Comparison of ENCODE assay signal across 7 mouse cellular contexts in genomic region chr11:4270744-4271459, GRCm38 (mm10). TPM values are rescaled to one million over a fixed set of nuclear protein-coding genes. Genes with fewer than 3 reads are reported as not detected.
DNase-seq lines count a peak whose midpoint lies in the region; ATAC-seq lines count a peak whose summit lies in the region.

No protein-coding gene starts in this region.

- H3K27ac ChIP-seq in liver, embryonic 13.5 days = no peak overlapping the region
- H3K27ac ChIP-seq in liver, embryonic 12.5 days = no peak overlapping the region
- H3K27ac ChIP-seq in heart, embryonic 12.5 days (ENCODE audit: poor library complexity, severe bottlenecking) = no peak overlapping the region

- peaks cover 12% of the 10 kb centered on the region for H3K4me1 ChIP-seq in liver, embryonic 13.5 days (replicated peaks)
- peaks cover 9% of the 10 kb centered on the region for H3K4me1 ChIP-seq in liver, embryonic 12.5 days
- peaks cover 18% of the 10 kb centered on the region for H3K4me1 ChIP-seq in heart, embryonic 12.5 days (replicated peaks)

- DNase-seq in liver, embryonic 13.5 days = no peak
- peak; percentile 31 for DNase-seq in embryo, embryonic 10 days (ENCODE audit: low spot score)
- peak; percentile 57 for DNase-seq in retina, postnatal 1 day
- DNase-seq in left cerebral cortex, postnatal 4 days = no peak
- DNase-seq in spleen, postnatal 36 days (ENCODE audit: low spot score in 2 of 2) = no peak

- no peak overlapping the region for H3K4me3 ChIP-seq in liver, embryonic 13.5 days (replicated peaks)
- no peak overlapping the region for H3K4me3 ChIP-seq in liver, embryonic 12.5 days
- H3K4me3 ChIP-seq in heart, embryonic 12.5 days = no peak overlapping the region

- 25% methylated on average over 20 of the region's 20 CpGs for WGBS in liver, embryonic 13.5 days (ENCODE audit: insufficient replicate concordance)
- WGBS in liver, embryonic 12.5 days (ENCODE audit: insufficient replicate concordance) = 23% methylated on average over 19 of the region's 20 CpGs
- WGBS in heart, embryonic 12.5 days = 32% methylated on average over 20 of the region's 20 CpGs

- H3K9me3 ChIP-seq in liver, embryonic 13.5 days (replicated peaks) = no peaks in the 10 kb centered on the region
- H3K9me3 ChIP-seq in liver, embryonic 12.5 days (replicated peaks) = no peaks in the 10 kb centered on the region
- H3K9me3 ChIP-seq in heart, embryonic 12.5 days (replicated peaks) = no peaks in the 10 kb centered on the region

- H3K27me3 ChIP-seq in liver, embryonic 13.5 days = peaks cover 65% of the 10 kb centered on the region
- peaks cover 88% of the 10 kb centered on the region for H3K27me3 ChIP-seq in liver, embryonic 12.5 days (replicated peaks)
- peaks cover 69% of the 10 kb centered on the region for H3K27me3 ChIP-seq in heart, embryonic 12.5 days (replicated peaks)

- intact Hi-C loops in left cerebral cortex, postnatal 4 days (cut with DNase I) = no loop called here

- 0 out of 2 replicates have a peak, but pooled peaks have one; percentile 33 for ATAC-seq in liver, embryonic 13.5 days (ENCODE audit: low read depth)
- ATAC-seq in liver, embryonic 12.5 days = no peak
- peak; percentile 34; the same call in 1 of the 2 replicates for ATAC-seq in heart, embryonic 12.5 days (ENCODE audit: insufficient number of reproducible peaks, low FRiP score)

- no peaks in the 10 kb centered on the region for H3K36me3 ChIP-seq in liver, embryonic 13.5 days
- no peaks in the 10 kb centered on the region for H3K36me3 ChIP-seq in liver, embryonic 12.5 days
- H3K36me3 ChIP-seq in heart, embryonic 12.5 days = no peaks in the 10 kb centered on the region

- H3K9ac ChIP-seq in liver, embryonic 13.5 days = no peak overlapping the region
- H3K9ac ChIP-seq in liver, embryonic 12.5 days = no peak overlapping the region
- H3K9ac ChIP-seq in heart, embryonic 12.5 days = no peak overlapping the region

- no peak overlapping the region for H3K4me2 ChIP-seq in liver, embryonic 13.5 days
- H3K4me2 ChIP-seq in liver, embryonic 12.5 days = no peak overlapping the region
- no peak overlapping the region for H3K4me2 ChIP-seq in heart, embryonic 12.5 days

RNA-seq across cellular contexts. Expression of gene Lif, which starts 13.5 kb away (rescaled TPM):
- polyA plus RNA-seq in liver, embryonic 13.5 days (2015; fragmentation: Nextera tagmentation; extraction: Ambion mirVana) = 0.02 TPM in 1 of 2 replicates, not detected in the other
- not detected in 2 replicates for polyA plus RNA-seq in liver, embryonic 12.5 days (2016; fragmentation: Nextera tagmentation; extraction: Ambion mirVana)
- polyA plus RNA-seq in heart, embryonic 12.5 days (2016; fragmentation: Nextera tagmentation; extraction: Ambion mirVana) = 0.24 and 0.63 TPM in 2 replicates
- total RNA-seq in left cerebral cortex, postnatal 4 days (2021) = under 1 TPM; 0.08 TPM

RNA-seq across cellular contexts. Expression of gene Osm, which starts 34.7 kb away (rescaled TPM):
- polyA plus RNA-seq in liver, embryonic 13.5 days (2015; fragmentation: Nextera tagmentation; extraction: Ambion mirVana) = 0.51 and 0.60 TPM in 2 replicates
- polyA plus RNA-seq in liver, embryonic 12.5 days (2016; fragmentation: Nextera tagmentation; extraction: Ambion mirVana) = 0.48 and 0.55 TPM in 2 replicates
- polyA plus RNA-seq in heart, embryonic 12.5 days (2016; fragmentation: Nextera tagmentation; extraction: Ambion mirVana) = not detected in 2 replicates
- total RNA-seq in left cerebral cortex, postnatal 4 days (2021) = under 1 TPM in 1 of 2 experiments, not detected in 1; 0.30 TPM

RNA-seq across cellular contexts. Expression of gene Castor1, which starts 52.9 kb away (rescaled TPM):
- 1.9 and 2.1 TPM in 2 replicates for polyA plus RNA-seq in liver, embryonic 13.5 days (2015; fragmentation: Nextera tagmentation; extraction: Ambion mirVana)
- 2.1 and 2.3 TPM in 2 replicates for polyA plus RNA-seq in liver, embryonic 12.5 days (2016; fragmentation: Nextera tagmentation; extraction: Ambion mirVana)
- 3.4 and 3.8 TPM in 2 replicates for polyA plus RNA-seq in heart, embryonic 12.5 days (2016; fragmentation: Nextera tagmentation; extraction: Ambion mirVana)
- 1 to 10 TPM; 1.8 to 1.9 TPM for total RNA-seq in left cerebral cortex, postnatal 4 days (2021)

Comparison
In these comparisons a context has a peak if more than half of its experiments do, and no peak if none do; other contexts are left out.
1. DNase-seq: peak in embryo, embryonic 10 days (single experiment) and retina, postnatal 1 day (single experiment); none in liver, embryonic 13.5 days (single experiment), left cerebral cortex, postnatal 4 days (single experiment) and spleen, postnatal 36 days (0 of 2).